Mouse (Mus musculus) liver, embryonic 16.5 days (tissue): ENCODE measurements around the gene Maml3. TPM values are rescaled to one million over a fixed set of nuclear protein-coding genes. Genes with fewer than 3 reads are reported as not detected.

Source experiments
- ATAC-seq: fragments of 200-750 bp; cut with Nextera tagmentation; 2 replicates; pipeline ENCODE4 v1.8.0; 2017; ENCODE audit warnings: low read depth, mild to moderate bottlenecking, moderate number of reproducible peaks, moderate library complexity
- H3K27ac ChIP-seq: fragments of 300-500 bp; sonication (generic); 2 replicates; pipeline ENCODE4 v1.5.1; 2014; ENCODE audit warnings: mild to moderate bottlenecking, low read length
- H3K27me3 ChIP-seq: fragments of 300-500 bp; sonication (generic); 2 replicates; pipeline ENCODE4 v1.6.1; 2014; ENCODE audit warnings: low read depth, low read length, mixed read lengths; ENCODE audit not compliant: control insufficient read depth, insufficient read depth
- H3K36me3 ChIP-seq: fragments of 300-500 bp; sonication (generic); 2 replicates; pipeline ENCODE4 v1.6.1; 2014; ENCODE audit warnings: mild to moderate bottlenecking; ENCODE audit not compliant: control insufficient read depth, insufficient read depth
- H3K4me1 ChIP-seq: fragments of 300-500 bp; sonication (generic); 2 replicates; pipeline ENCODE4 v1.6.1; 2014; ENCODE audit warnings: low read depth, low read length, mixed read lengths; ENCODE audit not compliant: control insufficient read depth
- H3K4me2 ChIP-seq: fragments of 300-500 bp; sonication (generic); 2 replicates; pipeline ENCODE4 v1.6.1; 2014; ENCODE audit warnings: low read depth, low read length, mixed read lengths
- H3K4me3 ChIP-seq: fragments of 300-500 bp; sonication (generic); 2 replicates; pipeline ENCODE4 v1.5.1; 2014; ENCODE audit warnings: low read depth, mild to moderate bottlenecking, low read length
- H3K9ac ChIP-seq: fragments of 300-500 bp; sonication (generic); 2 replicates; pipeline ENCODE4 v1.6.1; 2014; ENCODE audit warnings: low read depth, low read length
- H3K9me3 ChIP-seq: fragments of 300-500 bp; sonication (generic); replicated peaks from 2 replicates; pipeline ENCODE4 v1.6.1; 2016; ENCODE audit warnings: low read length; ENCODE audit not compliant: control insufficient read depth
- WGBS: fragments of 180-500 bp; shearing (Covaris S2); extraction: QIAGEN DNeasy Blood & Tissue Kit; methylation state at CpG from one replicate; pipeline ENCODE4 v1.1.7; 2014; ENCODE audit not compliant: insufficient replicate concordance; 5-methylcytosine and 5-hydroxymethylcytosine counted together
- polyA plus RNA-seq: library from polyadenylated mRNA; unstranded; fragments of >200 nt; fragmentation: Nextera tagmentation; extraction: Ambion mirVana; gene quantifications from 2 replicates; pipeline ENCODE4 v1.2.1, GENCODE M21; 2015

Gene Maml3
- polyA plus RNA-seq, 1 experiment from 2014 or later, result 0.78 TPM

DNA sequence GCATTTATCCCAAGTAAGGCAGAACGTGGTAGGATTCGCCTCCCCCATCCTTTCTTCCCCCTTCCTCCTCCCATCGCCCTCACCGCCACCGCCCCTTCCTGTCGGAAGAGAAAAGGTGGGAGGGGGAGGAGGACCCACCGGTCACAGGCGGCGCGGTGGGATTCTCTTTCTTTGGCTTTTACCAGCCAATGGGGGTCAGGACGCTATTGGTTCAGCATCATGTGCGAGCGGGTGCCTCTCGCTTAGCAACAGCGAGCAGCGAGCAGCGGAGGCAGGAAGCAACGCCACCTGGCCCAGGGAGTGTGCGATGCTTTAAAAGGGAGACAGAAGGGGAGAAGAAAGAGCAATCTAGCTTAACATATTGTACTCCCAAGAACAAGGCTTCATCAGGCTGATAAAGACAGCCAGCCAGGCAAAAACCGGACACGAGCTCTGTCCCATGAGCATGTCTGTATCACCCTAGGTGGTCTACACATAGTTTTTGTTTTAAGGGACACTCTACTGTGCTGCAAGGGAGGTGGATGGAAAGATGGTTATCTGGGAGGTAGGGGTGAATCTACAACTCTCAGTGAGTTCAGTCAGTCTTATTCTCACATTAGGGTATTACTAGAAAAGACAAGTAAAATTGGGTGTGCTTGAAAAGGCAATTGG, 97.1 kb downstream of the Maml3 start:
- Histone ChIP-seq H3K4me1 (peaks cover 4% of the 10 kb centered on the region; the same call in 1 of the 2 replicates), H3K4me3 (peak overlapping the region; percentile 54), H3K4me2 (peak overlapping the region; percentile 66), H3K27me3 (no peaks in the 10 kb centered on the region), H3K36me3 (no peaks in the 10 kb centered on the region), H3K27ac (no peak overlapping the region), H3K9ac (peak overlapping the region; percentile 30; the same call in 1 of the 2 replicates), H3K9me3 (no peaks in the 10 kb centered on the region)
- WGBS, result 2% methylated on average over 17 of the region's 21 CpGs
- ATAC-seq, result no peak

GRCm38 (mm10) chr3:52006721-52007330, 98.0 kb downstream of the Maml3 start:
- H3K27me3 ChIP-seq, result no peaks in the 10 kb centered on the region
- no peak overlapping the region for H3K27ac ChIP-seq
- no peaks in the 10 kb centered on the region for H3K36me3 ChIP-seq
- peak overlapping the region; percentile 54 for H3K4me3 ChIP-seq
- H3K9ac ChIP-seq, result no peak overlapping the region
- ATAC-seq, result no peak
- WGBS, result 30% methylated on average over 9 of the region's 9 CpGs
- H3K4me2 ChIP-seq, result peak overlapping the region; percentile 66; the same call in 1 of the 2 replicates
- peaks cover 4% of the 10 kb centered on the region; the same call in 1 of the 2 replicates for H3K4me1 ChIP-seq
- no peaks in the 10 kb centered on the region for H3K9me3 ChIP-seq

DNA sequence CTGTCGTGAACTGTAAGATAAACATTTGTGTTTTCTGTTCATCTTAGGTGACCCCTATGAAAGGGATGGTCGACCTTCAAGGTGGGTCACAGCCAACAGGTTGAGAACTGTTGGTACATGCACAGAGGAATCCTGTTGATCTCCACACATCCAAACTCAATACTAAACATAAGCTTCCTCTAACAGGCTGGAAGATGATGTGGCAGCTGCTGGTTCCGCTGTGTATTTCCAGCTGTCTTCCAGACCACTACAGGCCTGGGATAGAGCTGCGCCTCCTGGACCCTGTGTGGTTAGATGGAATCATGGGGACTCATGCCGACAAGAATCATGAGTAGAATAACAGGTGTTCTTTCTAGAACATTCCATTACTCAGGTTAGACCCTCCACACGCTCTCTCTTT, 101.2 kb downstream of the Maml3 start:
- no peak overlapping the region for H3K4me3 ChIP-seq
- H3K9me3 ChIP-seq, result no peaks in the 10 kb centered on the region
- H3K27me3 ChIP-seq, result no peaks in the 10 kb centered on the region
- 0 out of 2 replicates have a peak, but pooled peaks cover 4% of the 10 kb centered on the region for H3K4me1 ChIP-seq
- no peak overlapping the region for H3K4me2 ChIP-seq
- H3K27ac ChIP-seq, result no peak overlapping the region
- no peak for ATAC-seq
- 68% methylated on average over 6 of the region's 6 CpGs for WGBS
- H3K9ac ChIP-seq, result no peak overlapping the region
- no peaks in the 10 kb centered on the region for H3K36me3 ChIP-seq

- H3K36me3 ChIP-seq, result no peaks in the 10 kb centered on the region
- 66% methylated on average over 9 of the region's 9 CpGs for WGBS
These were observed 103.4 kb downstream of the Maml3 start for GRCm38 (mm10) chr3:52001518-52001895.

GRCm38 (mm10) chr3:52000871-52001517, 103.9 kb downstream of the Maml3 start:
- Histone ChIP-seq H3K4me2 (no peak overlapping the region), H3K4me1 (peaks cover 5% of the 10 kb centered on the region; the same call in 1 of the 2 replicates), H3K27ac (no peak overlapping the region), H3K36me3 (no peaks in the 10 kb centered on the region), H3K9me3 (no peaks in the 10 kb centered on the region), H3K27me3 (no peaks in the 10 kb centered on the region), H3K9ac (no peak overlapping the region), H3K4me3 (no peak overlapping the region)
- ATAC-seq, result no peak
- 47% methylated on average over 10 of the region's 10 CpGs for WGBS

More at GRCm38 (mm10) chr3:52001518-52001895, 103.4 kb downstream of the Maml3 start:
- ATAC-seq, result no peak
- Histone ChIP-seq H3K9ac (no peak overlapping the region), H3K27ac (no peak overlapping the region), H3K4me2 (no peak overlapping the region), H3K4me3 (no peak overlapping the region), H3K27me3 (no peaks in the 10 kb centered on the region), H3K9me3 (no peaks in the 10 kb centered on the region), H3K4me1 (peaks cover 5% of the 10 kb centered on the region; the same call in 1 of the 2 replicates)

- peak; percentile 39; the same call in 1 of the 2 replicates for ATAC-seq
- Histone ChIP-seq H3K27ac (no peak overlapping the region), H3K9me3 (no peaks in the 10 kb centered on the region), H3K9ac (no peak overlapping the region), H3K4me1 (peaks cover 5% of the 10 kb centered on the region; the same call in 1 of the 2 replicates), H3K36me3 (no peaks in the 10 kb centered on the region), H3K27me3 (no peaks in the 10 kb centered on the region), H3K4me2 (peak overlapping the region; percentile 20), H3K4me3 (no peak overlapping the region)
- WGBS, result 39% methylated on average over 20 of the region's 21 CpGs
These were observed 105.0 kb downstream of the Maml3 start for GRCm38 (mm10) chr3:51999671-52000437.

GRCm38 (mm10) chr3:51998511-51999399, 106.1 kb downstream of the Maml3 start:
- Histone ChIP-seq H3K9me3 (no peaks in the 10 kb centered on the region), H3K4me1 (peaks cover 5% of the 10 kb centered on the region; the same call in 1 of the 2 replicates), H3K27ac (no peak overlapping the region), H3K27me3 (no peaks in the 10 kb centered on the region), H3K36me3 (no peaks in the 10 kb centered on the region), H3K4me3 (no peak overlapping the region), H3K4me2 (no peak overlapping the region), H3K9ac (no peak overlapping the region)
- 31% methylated on average over 21 of the region's 21 CpGs for WGBS
- ATAC-seq, result 0 out of 2 replicates have a peak, but pooled peaks have one; percentile 35

- WGBS, result 68% methylated on average over 11 of the region's 11 CpGs
- H3K4me2 ChIP-seq, result no peak overlapping the region
- H3K9ac ChIP-seq, result no peak overlapping the region
- no peaks in the 10 kb centered on the region for H3K9me3 ChIP-seq
- no peak overlapping the region for H3K27ac ChIP-seq
- no peak overlapping the region for H3K4me3 ChIP-seq
- no peaks in the 10 kb centered on the region for H3K36me3 ChIP-seq
- H3K27me3 ChIP-seq, result no peaks in the 10 kb centered on the region
- H3K4me1 ChIP-seq, result peaks cover 5% of the 10 kb centered on the region; the same call in 1 of the 2 replicates
- ATAC-seq, result no peak
These were observed 107.3 kb downstream of the Maml3 start for GRCm38 (mm10) chr3:51997616-51998015.
